Mouse (Mus musculus) central nervous system, embryonic 11.5 days (tissue): ENCODE results near the gene Ankrd6. TPM values are rescaled to one million over a fixed set of nuclear protein-coding genes. Genes with fewer than 3 reads are reported as not detected.

Source experiments
- polyA plus RNA-seq: library from polyadenylated mRNA; depleted of rRNA; stranded (reverse); fragments of >200 nt; gene quantifications from 2 replicates; pipeline ENCODE4 v1.2.3, GENCODE M21; 2012; rRNA removed

Gene Ankrd6
- 13.2 and 14.5 TPM in 2 replicates for polyA plus RNA-seq

DNA sequence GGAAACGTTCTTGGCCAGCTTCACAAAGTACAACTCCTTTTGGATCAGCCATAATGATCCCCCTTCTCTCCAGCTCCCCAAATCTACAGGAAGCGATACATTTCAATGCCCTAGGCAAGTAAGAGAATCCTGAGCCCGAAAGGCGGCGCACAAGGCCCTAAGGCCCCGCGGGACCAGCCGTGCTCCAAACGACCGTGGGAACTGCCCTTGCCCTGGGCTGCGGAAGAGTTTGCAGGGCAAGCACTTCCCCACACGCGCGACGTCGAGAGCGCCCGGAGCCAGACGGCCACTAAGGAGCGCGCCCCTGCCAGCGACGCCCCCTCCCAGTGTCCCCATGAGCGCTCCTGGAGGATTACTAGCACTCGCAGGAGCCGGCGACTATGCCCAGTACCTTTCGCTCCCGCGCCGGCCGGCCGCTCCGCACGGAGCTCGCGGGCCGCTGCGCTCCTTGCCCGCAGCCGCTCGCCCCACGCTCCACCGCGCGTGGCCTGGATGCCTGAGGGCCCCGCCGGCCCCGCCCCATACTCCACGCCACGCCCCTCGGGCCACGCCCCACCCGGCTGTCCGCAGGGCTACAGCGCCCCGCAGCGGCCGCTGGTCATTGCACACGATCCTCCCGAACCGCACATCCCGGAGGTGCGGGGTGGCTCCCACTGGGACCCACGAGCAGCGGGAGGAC, at the start of gene Ankrd6:
TSS of gene Ankrd6 (minus strand) at position 486 of the 679 bp plus-strand sequence.

DNA sequence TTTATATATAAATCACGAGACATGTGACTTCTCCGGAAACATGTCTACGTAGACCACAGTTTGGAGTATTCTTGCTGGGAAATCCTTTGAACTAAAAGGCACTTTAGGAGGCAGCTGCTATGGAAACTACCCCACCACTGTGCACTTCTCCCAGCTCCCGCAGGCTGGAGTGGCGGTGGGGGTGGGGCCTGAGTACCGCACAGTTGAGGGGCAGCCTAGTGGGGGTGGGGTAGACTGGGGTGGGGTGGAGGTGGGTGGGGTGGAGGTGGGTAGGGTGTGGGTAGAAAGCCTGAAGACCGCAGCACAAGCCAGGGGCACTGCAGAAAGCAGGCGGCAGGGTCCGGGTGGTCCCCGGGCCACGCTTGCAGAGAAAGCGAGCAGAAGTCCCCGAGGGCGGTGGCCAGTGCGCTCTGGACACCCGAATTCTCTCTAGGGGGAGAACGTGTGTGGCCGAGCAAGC, 32.1 kb upstream of the Ankrd6 start, which contains the start of gene Rragd:
TSS of gene Rragd (plus strand) at position 322 of the 460 bp plus-strand sequence.

DNA sequence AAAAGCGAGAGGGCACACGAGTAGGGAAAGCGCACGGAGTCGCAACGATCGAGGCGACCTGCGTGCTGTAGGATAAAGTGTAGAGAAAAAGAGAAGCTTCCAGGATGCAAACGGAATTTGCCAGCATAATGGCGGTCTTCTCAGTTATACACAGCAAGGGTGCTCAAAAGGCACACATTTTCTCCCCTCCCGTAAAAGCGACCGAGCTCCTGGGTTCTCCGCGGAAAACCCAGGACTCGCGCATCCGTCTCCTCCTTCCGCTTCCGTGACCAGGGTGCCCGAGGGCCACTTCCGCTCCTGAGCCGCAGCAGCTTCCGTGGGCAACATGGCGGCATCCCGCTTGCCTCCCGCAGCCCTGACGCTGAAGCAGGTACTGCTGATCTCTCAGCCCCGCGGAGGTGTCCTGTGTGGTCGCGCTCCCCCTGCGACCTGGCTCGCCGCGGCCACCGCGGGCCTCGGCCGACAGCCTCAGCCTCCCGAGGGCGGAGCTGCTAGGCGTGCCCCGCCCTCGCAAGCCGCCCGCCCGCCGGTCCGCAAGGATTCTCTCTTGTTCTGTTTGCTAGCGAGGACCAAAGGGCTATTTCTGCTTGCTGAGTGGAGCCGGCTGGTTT, 150.6 kb downstream of the Ankrd6 start, which contains the start of gene Lyrm2:
TSS of gene Lyrm2 (plus strand) at position 288 of the 611 bp plus-strand sequence.

Other genes starting within 250 kb of the Ankrd6 start
- 83.5 and 116 TPM in 2 replicates for gene Lyrm2, start 150.6 kb downstream of the Ankrd6 start, polyA plus RNA-seq
- 22.7 and 30.1 TPM in 2 replicates for gene Rragd, start 32.2 kb upstream of the Ankrd6 start, polyA plus RNA-seq
- gene Ube2j1, start 80.6 kb upstream of the Ankrd6 start, polyA plus RNA-seq, result 20.1 and 30.4 TPM in 2 replicates
- gene Gabrr2, start 112.2 kb upstream of the Ankrd6 start, polyA plus RNA-seq, result 0.30 and 0.31 TPM in 2 replicates
- gene Gabrr1, start 181.7 kb upstream of the Ankrd6 start, polyA plus RNA-seq, result 0.06 TPM in 1 of 2 replicates, not detected in the other
- gene Pm20d2, start 238.9 kb upstream of the Ankrd6 start, polyA plus RNA-seq, result 1.3 and 1.6 TPM in 2 replicates